Mouse (Mus musculus) midbrain, embryonic 16.5 days (tissue): ENCODE data around the gene Gm20441. TPM values are rescaled to one million over a fixed set of nuclear protein-coding genes. Genes with fewer than 3 reads are reported as not detected.
A peak's percentile ranks its signal among the peaks of the same experiment; 100 is the strongest.

Source experiments
- ATAC-seq: fragments of 200-750 bp; cut with Nextera tagmentation; 2 replicates; pipeline ENCODE4 v1.8.0; 2017; ENCODE audit warnings: moderate TSS enrichment
- H3K27ac ChIP-seq: fragments of 300-500 bp; sonication (generic); 2 replicates; pipeline ENCODE4 v1.5.1; 2014; ENCODE audit warnings: mild to moderate bottlenecking, low read length, mixed read lengths
- H3K27me3 ChIP-seq: fragments of 300-500 bp; sonication (generic); 2 replicates; pipeline ENCODE4 v1.6.1; 2014; ENCODE audit warnings: low read depth, low read length, mixed read lengths; ENCODE audit not compliant: control insufficient read depth, insufficient read depth
- H3K36me3 ChIP-seq: fragments of 300-500 bp; sonication (generic); 2 replicates; pipeline ENCODE4 v1.6.1; 2014; ENCODE audit warnings: mild to moderate bottlenecking, low read length, moderate library complexity, mixed read lengths; ENCODE audit not compliant: control insufficient read depth, insufficient read depth
- H3K4me1 ChIP-seq: fragments of 300-500 bp; sonication (generic); 2 replicates; pipeline ENCODE4 v1.6.1; 2014; ENCODE audit warnings: mild to moderate bottlenecking, low read length, mixed read lengths; ENCODE audit not compliant: control insufficient read depth, insufficient read depth
- H3K4me2 ChIP-seq: fragments of 300-500 bp; sonication (generic); 2 replicates; pipeline ENCODE4 v1.6.1; 2014; ENCODE audit warnings: mild to moderate bottlenecking, low read length, mixed read lengths
- H3K4me3 ChIP-seq: fragments of 300-500 bp; sonication (generic); 2 replicates; pipeline ENCODE4 v1.5.1; 2014; ENCODE audit warnings: low read depth, mild to moderate bottlenecking, low read length, moderate library complexity, mixed read lengths
- H3K9ac ChIP-seq: fragments of 300-500 bp; sonication (generic); 2 replicates; pipeline ENCODE4 v1.6.1; 2014; ENCODE audit warnings: low read depth, low read length, mixed read lengths
- H3K9me3 ChIP-seq: fragments of 300-500 bp; sonication (generic); replicated peaks from 2 replicates; pipeline ENCODE4 v1.6.1; 2014; ENCODE audit warnings: mild to moderate bottlenecking, low read length, mixed read lengths; ENCODE audit not compliant: control insufficient read depth, poor library complexity, severe bottlenecking
- WGBS: fragments of 180-500 bp; shearing (Covaris S2); extraction: QIAGEN DNeasy Blood & Tissue Kit; methylation state at CpG from one replicate; pipeline ENCODE4 v1.1.7; 2014; 5-methylcytosine and 5-hydroxymethylcytosine counted together
- polyA plus RNA-seq: library from polyadenylated mRNA; unstranded; fragments of >200 nt; fragmentation: Nextera tagmentation; extraction: Ambion mirVana; gene quantifications from 2 replicates; pipeline ENCODE4 v1.2.1, GENCODE M21; 2015

The Gm20441 gene
- polyA plus RNA-seq, 1 experiment from 2014 or later: not detected

DNA sequence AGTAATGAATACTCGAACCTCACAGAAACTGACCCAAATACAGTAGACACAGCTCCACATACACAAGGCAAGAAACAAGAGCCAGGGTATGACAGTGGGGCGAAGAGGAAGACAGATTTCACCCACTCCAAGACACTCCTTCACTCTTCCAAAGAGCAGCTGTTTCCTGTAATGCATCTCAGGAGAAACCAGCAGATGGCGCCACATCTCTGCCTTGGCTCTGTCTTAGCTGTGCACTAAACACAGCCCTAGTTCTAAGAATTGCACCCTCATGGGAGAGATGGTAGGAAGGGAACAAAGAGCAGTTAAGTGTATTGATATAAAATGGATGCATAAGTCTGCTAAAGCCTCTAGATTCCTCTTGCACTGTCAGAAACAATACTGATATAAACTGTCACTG, 36.7 kb downstream of the Gm20441 start:
- H3K27me3 ChIP-seq: no peaks in the 10 kb centered on the region
- no peaks in the 10 kb centered on the region for H3K4me1 ChIP-seq
- no peak overlapping the region; the same call in 1 of the 2 replicates for H3K9ac ChIP-seq
- WGBS: 44% methylated on average over 3 of the region's 3 CpGs
- no peak overlapping the region for H3K4me2 ChIP-seq
- H3K4me3 ChIP-seq: no peak overlapping the region
- no peak overlapping the region for H3K27ac ChIP-seq
- H3K36me3 ChIP-seq: peaks cover 44% of the 10 kb centered on the region
- ATAC-seq: peak; percentile 94
- no peaks in the 10 kb centered on the region for H3K9me3 ChIP-seq

DNA sequence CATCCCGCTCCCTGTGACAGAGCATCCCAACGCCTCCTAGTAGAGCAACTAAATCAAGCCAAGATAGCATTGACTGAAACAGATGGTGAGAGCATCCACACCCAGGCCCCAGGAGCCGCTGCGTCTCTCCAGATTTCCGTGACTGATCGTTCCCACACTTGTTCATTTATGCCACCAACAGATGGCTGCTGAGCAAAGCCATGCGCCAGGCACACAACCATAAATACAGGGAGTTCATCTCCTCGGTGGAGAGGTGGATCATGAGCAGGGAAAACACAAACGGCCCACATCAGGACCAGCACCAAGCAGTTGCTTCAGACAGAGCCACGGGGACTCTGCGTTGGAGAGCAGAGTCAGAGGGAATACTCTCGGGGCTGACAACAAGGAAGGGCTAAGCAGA, 37.4 kb downstream of the Gm20441 start:
- no peak overlapping the region for H3K27ac ChIP-seq
- H3K36me3 ChIP-seq: peaks cover 49% of the 10 kb centered on the region
- no peaks in the 10 kb centered on the region for H3K27me3 ChIP-seq
- no peak overlapping the region for H3K9ac ChIP-seq
- H3K4me1 ChIP-seq: no peaks in the 10 kb centered on the region
- no peak for ATAC-seq
- no peaks in the 10 kb centered on the region for H3K9me3 ChIP-seq
- WGBS: 88% methylated on average over 12 of the region's 12 CpGs
- H3K4me3 ChIP-seq: no peak overlapping the region
- no peak overlapping the region for H3K4me2 ChIP-seq

DNA sequence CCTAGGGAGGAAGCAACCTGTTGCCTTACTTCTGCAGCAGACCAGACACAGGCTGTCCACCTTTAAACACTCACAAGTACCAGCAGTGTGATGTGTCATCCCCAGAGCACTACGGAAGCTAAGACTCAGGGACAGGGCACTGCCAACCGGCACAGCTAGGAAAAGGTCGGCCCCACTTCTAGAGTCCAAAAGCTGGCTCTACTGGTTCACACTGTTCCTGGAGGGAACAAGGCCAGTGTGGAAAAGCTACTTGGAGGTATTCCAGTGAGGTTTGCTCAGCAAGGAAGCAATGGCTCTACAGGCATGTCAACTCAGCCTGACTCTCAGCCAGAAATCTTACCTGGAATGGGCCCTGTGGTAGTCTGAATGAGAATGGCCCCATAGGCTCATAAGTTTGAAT, 39.9 kb downstream of the Gm20441 start:
- Histone ChIP-seq H3K9ac (no peak overlapping the region), H3K9me3 (no peaks in the 10 kb centered on the region), H3K4me1 (no peaks in the 10 kb centered on the region), H3K36me3 (peaks cover 50% of the 10 kb centered on the region), H3K27ac (no peak overlapping the region), H3K27me3 (no peaks in the 10 kb centered on the region), H3K4me2 (no peak overlapping the region), H3K4me3 (no peak overlapping the region)
- 91% methylated on average over 3 of the region's 3 CpGs for WGBS
- ATAC-seq: no peak

DNA sequence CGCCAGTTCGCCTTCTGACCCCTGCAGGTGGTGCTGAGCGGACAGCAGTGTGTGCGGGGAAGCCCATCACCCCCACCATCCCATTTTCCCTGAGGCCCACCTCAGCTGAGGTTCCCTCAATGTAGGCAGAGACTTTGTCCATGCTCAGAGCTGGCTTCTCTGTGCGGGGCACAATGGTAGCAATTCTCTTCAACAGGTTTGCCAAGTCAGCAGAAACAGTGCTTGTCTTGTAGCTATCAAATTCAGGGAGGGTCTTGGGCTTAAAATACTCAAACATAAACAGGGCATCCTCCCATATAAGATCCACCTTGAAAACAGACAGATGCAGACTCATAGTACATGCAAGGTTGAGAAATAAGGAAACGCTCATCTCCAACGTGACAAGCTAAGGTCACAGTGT, 55.3 kb downstream of the Gm20441 start:
- no peak overlapping the region for H3K27ac ChIP-seq
- ATAC-seq: no peak
- no peaks in the 10 kb centered on the region for H3K27me3 ChIP-seq
- no peak overlapping the region for H3K4me3 ChIP-seq
- H3K9me3 ChIP-seq: no peaks in the 10 kb centered on the region
- H3K36me3 ChIP-seq: peaks cover 32% of the 10 kb centered on the region
- no peaks in the 10 kb centered on the region for H3K4me1 ChIP-seq
- 86% methylated on average over 7 of the region's 7 CpGs for WGBS
- no peak overlapping the region for H3K9ac ChIP-seq
- no peak overlapping the region for H3K4me2 ChIP-seq

Other genes with a start within 250 kb of the Gm20441 start
- 42.4 and 44.7 TPM in 2 replicates for gene Lrrc75b, start 220.6 kb downstream of the Gm20441 start, polyA plus RNA-seq
- 1.3 TPM in 2 replicates for gene Ggt1, start 219.3 kb downstream of the Gm20441 start, polyA plus RNA-seq
- 2.1 and 2.5 TPM in 2 replicates for gene Ggt5, start 191.6 kb downstream of the Gm20441 start, polyA plus RNA-seq
- 3.1 and 4.9 TPM in 2 replicates for gene Susd2, start 136.9 kb downstream of the Gm20441 start, polyA plus RNA-seq
- gene Cabin1, start 16.6 kb downstream of the Gm20441 start, polyA plus RNA-seq: 32.7 and 36.1 TPM in 2 replicates
- 70.1 and 77.0 TPM in 2 replicates for gene Ddt, start 7.5 kb downstream of the Gm20441 start, polyA plus RNA-seq
- gene Gstt3, start 460 bp upstream of the Gm20441 start, polyA plus RNA-seq: 0.53 and 1.4 TPM in 2 replicates
- 18.7 and 20.3 TPM in 2 replicates for gene Gstt1, start 17.6 kb upstream of the Gm20441 start, polyA plus RNA-seq
- gene Gstt4, start 41.6 kb upstream of the Gm20441 start, polyA plus RNA-seq: not detected in 2 replicates
- gene Gstt2, start 56.5 kb upstream of the Gm20441 start, polyA plus RNA-seq: 7.0 TPM in 2 replicates
- 1,399 and 1,460 TPM in 2 replicates for gene Mif, start 79.3 kb upstream of the Gm20441 start, polyA plus RNA-seq
- gene Derl3, start 112.5 kb upstream of the Gm20441 start, polyA plus RNA-seq: 1.1 and 1.4 TPM in 2 replicates
- 262 and 281 TPM in 2 replicates for gene Smarcb1, start 140.7 kb upstream of the Gm20441 start, polyA plus RNA-seq
- gene Chchd10, start 152.2 kb upstream of the Gm20441 start, polyA plus RNA-seq: 72.1 and 93.2 TPM in 2 replicates
- gene Mmp11, start 155.5 kb upstream of the Gm20441 start, polyA plus RNA-seq: 13.3 and 14.6 TPM in 2 replicates
- gene Gm867, start 159.7 kb upstream of the Gm20441 start, polyA plus RNA-seq: 0.92 and 1.0 TPM in 2 replicates
- 0.84 and 1.5 TPM in 2 replicates for gene Vpreb3, start 162.1 kb upstream of the Gm20441 start, polyA plus RNA-seq
- not detected in 2 replicates for gene Gm5134, start 173.6 kb upstream of the Gm20441 start, polyA plus RNA-seq